Mouse (Mus musculus) kidney, adult 10 weeks (tissue): Measurements from ENCODE around the gene Ano4. TPM values are rescaled to one million over a fixed set of nuclear protein-coding genes. Genes with fewer than 3 reads are reported as not detected.

Source experiments
- polyA plus RNA-seq: library from polyadenylated mRNA; stranded (reverse); fragments of 350-450 nt; fragmentation: Illumina TruSeq; extraction: RNeasy Lipid Tissue Mini Kit (QIAGEN cat#74804); gene quantifications from one replicate; pipeline ENCODE4 v1.2.3, GENCODE M21; 2014; ENCODE audit warnings: low read depth, low replicate concordance

The Ano4 gene
- polyA plus RNA-seq, result 1.4 TPM

DNA sequence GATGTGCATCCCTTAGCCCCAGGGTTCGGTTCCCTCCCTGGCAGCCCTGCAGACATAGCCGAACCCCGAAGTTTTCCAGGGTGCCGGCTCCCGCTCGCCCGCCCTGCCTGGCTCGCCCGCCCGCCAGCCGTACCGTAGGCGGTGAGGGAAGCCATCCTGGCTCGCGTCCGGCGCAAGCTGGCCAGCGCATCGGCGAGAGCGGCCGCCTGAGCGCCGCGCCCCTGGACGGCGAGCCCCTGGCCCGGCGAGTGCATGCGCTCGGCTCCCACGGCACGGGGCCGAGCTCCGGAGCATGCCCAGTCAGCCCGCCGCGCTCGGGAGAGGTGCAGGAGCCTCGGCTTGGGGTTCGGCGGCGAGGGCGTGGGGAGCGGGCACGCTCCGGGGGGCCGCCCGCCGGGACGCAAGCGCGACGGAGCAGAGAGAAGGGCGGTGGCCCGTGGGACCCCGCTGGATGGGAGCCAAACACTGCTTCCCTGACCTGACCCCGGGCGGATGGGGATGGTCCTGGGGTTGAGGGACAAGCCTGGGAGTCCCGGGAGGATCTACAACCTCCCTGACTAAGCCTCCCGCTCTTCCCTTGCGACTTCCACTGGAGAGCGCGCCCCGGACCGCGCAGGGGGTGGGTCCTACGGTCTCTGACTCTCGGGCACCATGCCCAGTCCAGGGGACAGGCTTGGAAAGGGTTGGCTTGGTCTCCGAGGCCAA, at the start of gene Ano4:
TSS of gene Ano4 (minus strand) at position 272 of the 705 bp plus-strand sequence.

Other genes starting within 250 kb of the Ano4 start
- 0.36 TPM for gene Gas2l3, start 99.2 kb upstream of the Ano4 start, polyA plus RNA-seq
- gene Nr1h4, start 188.8 kb upstream of the Ano4 start, polyA plus RNA-seq, result 56.7 TPM